Mouse (Mus musculus) limb, embryonic 11.5 days (tissue): ENCODE data around the gene Rhod. TPM values are rescaled to one million over a fixed set of nuclear protein-coding genes. Genes with fewer than 3 reads are reported as not detected.

Source experiments
- ATAC-seq: fragments of 200-750 bp; cut with Nextera tagmentation; 2 replicates; pipeline ENCODE4 v1.8.0; 2017; ENCODE audit warnings: low read depth; ENCODE audit not compliant: insufficient number of reproducible peaks, low FRiP score, low TSS enrichment
- DNase-seq: peaks from one replicate; pipeline ENCODE4 v3.0.0-alpha.2; 2015; ENCODE audit warnings: low spot score
- H3K27ac ChIP-seq: fragments of 300-500 bp; sonication (generic); replicated peaks from 2 replicates; pipeline ENCODE4 v1.5.1; 2014; ENCODE audit warnings: low read depth, mild to moderate bottlenecking, low read length
- H3K27me3 ChIP-seq: fragments of 300-500 bp; sonication (generic); 2 replicates; pipeline ENCODE4 v1.6.1; 2014; ENCODE audit warnings: mild to moderate bottlenecking, low read length, mixed read lengths; ENCODE audit not compliant: control insufficient read depth, insufficient read depth
- H3K36me3 ChIP-seq: fragments of 300-500 bp; sonication (generic); 2 replicates; pipeline ENCODE4 v1.6.1; 2014; ENCODE audit warnings: mild to moderate bottlenecking, low read length, moderate library complexity, mixed read lengths; ENCODE audit not compliant: control insufficient read depth, insufficient read depth
- H3K4me1 ChIP-seq: fragments of 300-500 bp; sonication (generic); 2 replicates; pipeline ENCODE4 v1.6.1; 2014; ENCODE audit warnings: low read length, mixed read lengths; ENCODE audit not compliant: control insufficient read depth, insufficient read depth
- H3K4me2 ChIP-seq: fragments of 300-500 bp; sonication (generic); 2 replicates; pipeline ENCODE4 v1.6.1; 2014; ENCODE audit warnings: low read depth, mild to moderate bottlenecking, moderate library complexity; ENCODE audit not compliant: severe bottlenecking
- H3K4me3 ChIP-seq: fragments of 300-500 bp; sonication (generic); 2 replicates; pipeline ENCODE4 v1.5.1; 2014; ENCODE audit warnings: low read depth, low read length
- H3K9ac ChIP-seq: fragments of 300-500 bp; sonication (generic); 2 replicates; pipeline ENCODE4 v1.6.1; 2014; ENCODE audit warnings: mild to moderate bottlenecking, low read length
- H3K9me3 ChIP-seq: fragments of 300-500 bp; sonication (generic); 2 replicates; pipeline ENCODE4 v1.6.1; 2016; ENCODE audit warnings: low read length; ENCODE audit not compliant: control insufficient read depth
- WGBS: fragments of 180-500 bp; shearing (Covaris S2); extraction: QIAGEN DNeasy Blood & Tissue Kit; methylation state at CpG from one replicate; pipeline ENCODE4 v1.1.7; 2014; 5-methylcytosine and 5-hydroxymethylcytosine counted together
- polyA plus RNA-seq: library from polyadenylated mRNA; unstranded; fragments of >200 nt; fragmentation: Nextera tagmentation; extraction: Ambion mirVana; gene quantifications from 2 replicates; pipeline ENCODE4 v1.2.1, GENCODE M21; 2014

Rhod gene
- polyA plus RNA-seq, 1 experiment from 2014 or later, result 37.3 TPM

DNA sequence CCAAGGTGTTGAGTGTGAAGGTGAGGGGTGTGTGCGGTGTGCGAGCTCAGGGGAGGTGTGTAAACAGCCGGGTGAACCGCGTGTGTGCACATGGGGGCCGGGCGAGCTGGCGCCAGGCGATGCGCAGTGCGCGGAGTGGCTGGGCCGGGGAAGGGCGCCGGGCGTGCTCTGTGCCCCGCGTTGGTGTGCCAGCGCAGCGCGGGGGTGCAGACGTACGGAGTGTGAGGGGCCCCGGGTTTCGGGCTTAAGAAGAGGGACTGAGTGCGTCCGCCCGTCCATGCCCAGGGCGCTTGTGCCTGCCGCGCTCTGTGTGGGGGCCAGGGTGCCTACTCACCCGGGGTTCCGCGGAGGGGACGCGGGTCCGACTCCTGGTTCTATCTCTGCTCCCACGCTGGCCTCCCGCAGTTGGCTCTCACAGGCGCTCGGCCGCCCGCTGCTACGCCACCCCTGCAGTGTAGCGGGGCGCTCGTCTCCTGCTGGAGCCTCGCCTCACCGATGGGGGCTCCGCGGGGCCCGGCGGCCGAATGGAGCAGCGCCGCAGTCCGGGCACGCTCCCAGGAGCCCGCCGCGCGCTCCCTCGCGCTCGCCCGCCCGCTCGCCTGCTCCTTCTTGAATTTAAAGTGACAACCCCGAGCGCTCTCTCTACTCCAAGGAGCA, 37.5 kb upstream of the Rhod start:
- no peaks in the 10 kb centered on the region for H3K9me3 ChIP-seq
- H3K27ac ChIP-seq, result no peak overlapping the region
- peak overlapping the region; percentile 92 for H3K4me2 ChIP-seq
- peak overlapping the region; percentile 41 for H3K9ac ChIP-seq
- H3K27me3 ChIP-seq, result peaks cover 31% of the 10 kb centered on the region
- DNase-seq (peak; percentile 65), ATAC-seq (peak; percentile 42; the same call in 1 of the 2 replicates)
- no peaks in the 10 kb centered on the region for H3K36me3 ChIP-seq
- peak overlapping the region; percentile 45 for H3K4me3 ChIP-seq
- whole genome bisulfite sequencing, result 0% methylated on average over 60 of the region's 70 CpGs
- H3K4me1 ChIP-seq, result 0 out of 2 replicates have a peak, but pooled peaks cover 3% of the 10 kb centered on the region

DNA sequence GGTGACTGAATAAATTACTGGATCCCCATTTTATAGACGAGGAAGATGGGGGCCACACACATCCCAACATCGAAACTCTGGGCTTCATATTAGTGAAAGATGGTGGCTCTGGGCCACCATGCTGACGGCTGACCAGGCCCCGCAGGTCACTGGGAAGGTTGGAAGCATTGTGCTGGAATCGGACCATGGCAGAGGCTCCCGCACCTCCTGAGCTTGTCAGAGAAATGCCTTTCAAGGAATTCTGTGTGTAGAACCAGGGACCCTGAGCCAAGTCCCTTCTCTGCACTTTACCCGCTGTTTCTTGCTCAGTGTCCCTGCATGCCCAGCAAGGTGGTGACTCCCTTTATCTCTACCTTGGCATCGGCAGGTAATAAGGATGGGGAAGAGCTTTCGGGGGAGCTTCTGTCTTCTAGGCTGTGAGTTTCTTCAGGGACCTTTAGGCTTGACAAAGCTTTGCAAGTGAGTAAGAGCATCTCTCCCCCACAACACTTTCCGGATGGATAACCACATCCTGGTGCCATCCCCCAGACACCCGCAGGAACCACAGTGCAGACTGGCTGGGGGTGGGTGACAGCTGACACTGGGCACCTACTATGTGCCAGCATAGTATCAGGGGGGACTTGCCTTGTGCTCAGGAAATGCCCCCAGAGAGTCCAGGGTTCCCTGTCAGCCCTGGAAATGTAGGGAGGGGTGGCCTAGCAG, 36.1 kb upstream of the Rhod start:
- H3K9me3 ChIP-seq, result no peaks in the 10 kb centered on the region
- WGBS, result 75% methylated on average over 11 of the region's 11 CpGs
- no peak overlapping the region for H3K27ac ChIP-seq
- no peak overlapping the region for H3K4me2 ChIP-seq
- DNase-seq (no peak), ATAC-seq (no peak)
- H3K9ac ChIP-seq, result no peak overlapping the region
- H3K27me3 ChIP-seq, result peaks cover 31% of the 10 kb centered on the region
- H3K4me1 ChIP-seq, result 0 out of 2 replicates have a peak, but pooled peaks cover 3% of the 10 kb centered on the region
- no peaks in the 10 kb centered on the region for H3K36me3 ChIP-seq
- H3K4me3 ChIP-seq, result no peak overlapping the region

DNA sequence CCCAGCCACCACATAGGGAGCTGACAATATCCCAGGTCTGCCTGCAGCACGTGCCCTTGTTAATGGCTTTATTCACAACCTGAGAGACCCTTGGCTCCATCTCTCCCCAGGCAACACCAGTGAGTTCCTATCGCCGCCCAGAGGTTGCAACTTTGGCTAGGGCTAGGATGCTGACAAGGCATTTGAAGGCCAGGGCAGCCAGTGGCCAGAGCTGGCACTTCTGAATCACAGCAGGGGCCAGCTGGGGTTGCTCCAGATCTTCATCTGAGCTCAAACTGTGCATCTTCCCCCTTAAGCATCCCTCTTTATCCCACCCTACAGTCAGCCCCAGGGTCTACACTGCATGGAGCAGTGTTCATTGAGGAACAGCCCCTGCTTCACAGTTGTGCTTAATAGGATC, 35.5 kb upstream of the Rhod start:
- ATAC-seq (no peak), DNase-seq (no peak)
- Histone ChIP-seq H3K27me3 (peaks cover 31% of the 10 kb centered on the region), H3K9me3 (no peaks in the 10 kb centered on the region), H3K27ac (no peak overlapping the region), H3K36me3 (no peaks in the 10 kb centered on the region), H3K4me1 (0 out of 2 replicates have a peak, but pooled peaks cover 3% of the 10 kb centered on the region), H3K9ac (no peak overlapping the region), H3K4me2 (no peak overlapping the region), H3K4me3 (no peak overlapping the region)
- 35% methylated on average over 3 of the region's 3 CpGs for WGBS

DNA sequence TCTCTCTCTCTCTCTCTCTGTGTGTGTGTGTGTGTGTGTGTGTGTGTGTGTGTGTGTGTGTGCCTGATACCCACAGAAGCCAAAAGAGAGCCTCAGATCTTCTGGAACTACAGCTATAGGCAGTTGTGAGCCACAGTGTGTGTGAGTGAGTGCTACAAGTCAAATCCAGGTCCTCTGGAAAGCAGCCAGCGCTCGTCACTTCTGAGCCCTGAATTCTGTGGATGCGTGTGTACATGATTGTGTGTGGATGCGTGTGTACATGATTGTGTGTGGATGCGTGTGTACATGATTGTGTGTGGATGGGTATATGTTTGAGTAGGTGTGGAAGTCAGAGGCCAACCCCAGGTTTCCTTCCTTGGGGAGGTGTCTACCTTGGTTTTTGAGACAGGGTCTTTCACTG, 34.3 kb upstream of the Rhod start:
- Histone ChIP-seq H3K9ac (no peak overlapping the region), H3K4me2 (no peak overlapping the region), H3K27ac (no peak overlapping the region), H3K4me1 (0 out of 2 replicates have a peak, but pooled peaks cover 3% of the 10 kb centered on the region), H3K4me3 (no peak overlapping the region), H3K9me3 (no peaks in the 10 kb centered on the region), H3K36me3 (no peaks in the 10 kb centered on the region), H3K27me3 (peaks cover 31% of the 10 kb centered on the region)
- WGBS, result 90% methylated on average over 5 of the region's 5 CpGs
- ATAC-seq, result no peak
- DNase-seq, result no peak

DNA sequence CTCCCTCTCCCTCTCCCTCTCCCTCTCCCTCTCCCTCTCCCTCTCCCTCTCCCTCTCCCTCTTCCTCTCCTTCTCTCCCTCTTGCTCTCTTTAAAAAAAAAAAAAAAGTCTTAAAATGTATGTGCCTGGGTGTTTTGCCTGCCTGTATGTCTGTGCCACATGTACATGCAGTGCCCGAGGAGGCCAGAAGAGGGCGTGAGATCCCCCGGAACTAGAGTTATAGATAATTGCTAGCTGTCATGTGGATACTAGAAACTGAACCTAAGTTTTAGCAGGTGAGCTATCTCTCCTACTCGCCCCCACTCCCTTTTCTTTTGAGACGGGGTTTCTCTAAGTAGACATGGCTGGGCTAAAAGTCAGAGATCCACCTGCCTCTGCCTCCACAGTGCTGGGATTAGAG, 29.1 kb upstream of the Rhod start:
- Histone ChIP-seq H3K27ac (no peak overlapping the region), H3K9me3 (no peaks in the 10 kb centered on the region), H3K36me3 (no peaks in the 10 kb centered on the region), H3K9ac (no peak overlapping the region), H3K4me2 (no peak overlapping the region), H3K4me1 (no peaks in the 10 kb centered on the region), H3K4me3 (no peak overlapping the region), H3K27me3 (no peaks in the 10 kb centered on the region)
- 30% methylated on average over 5 of the region's 5 CpGs for WGBS
- no peak for ATAC-seq
- DNase-seq, result peak; percentile 31

DNA sequence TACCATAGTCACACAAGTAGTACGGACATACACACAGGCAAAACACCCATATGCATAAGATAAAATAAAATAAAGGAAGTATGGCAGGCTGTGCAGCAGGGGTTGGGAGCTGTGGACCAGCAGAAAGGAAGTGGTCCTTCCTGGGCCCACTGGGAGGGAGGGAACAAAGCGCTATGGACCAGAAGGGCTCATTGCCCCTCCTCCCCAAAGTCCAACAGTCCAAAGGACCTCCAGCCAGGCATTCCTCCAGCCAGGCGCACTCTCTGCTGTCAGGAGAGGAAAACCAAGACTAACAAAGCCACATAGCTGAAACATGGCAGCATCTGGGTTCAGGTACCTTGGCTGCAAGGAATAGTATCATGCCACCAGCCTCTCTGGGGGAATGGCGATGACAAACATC, 25.4 kb upstream of the Rhod start:
- H3K9me3 ChIP-seq, result no peaks in the 10 kb centered on the region
- no peak overlapping the region for H3K4me2 ChIP-seq
- H3K36me3 ChIP-seq, result no peaks in the 10 kb centered on the region
- DNase-seq (no peak), ATAC-seq (no peak)
- WGBS, result 84% methylated on average over 4 of the region's 4 CpGs
- no peak overlapping the region for H3K4me3 ChIP-seq
- H3K4me1 ChIP-seq, result no peaks in the 10 kb centered on the region
- H3K27ac ChIP-seq, result no peak overlapping the region
- H3K27me3 ChIP-seq, result no peaks in the 10 kb centered on the region
- no peak overlapping the region for H3K9ac ChIP-seq

DNA sequence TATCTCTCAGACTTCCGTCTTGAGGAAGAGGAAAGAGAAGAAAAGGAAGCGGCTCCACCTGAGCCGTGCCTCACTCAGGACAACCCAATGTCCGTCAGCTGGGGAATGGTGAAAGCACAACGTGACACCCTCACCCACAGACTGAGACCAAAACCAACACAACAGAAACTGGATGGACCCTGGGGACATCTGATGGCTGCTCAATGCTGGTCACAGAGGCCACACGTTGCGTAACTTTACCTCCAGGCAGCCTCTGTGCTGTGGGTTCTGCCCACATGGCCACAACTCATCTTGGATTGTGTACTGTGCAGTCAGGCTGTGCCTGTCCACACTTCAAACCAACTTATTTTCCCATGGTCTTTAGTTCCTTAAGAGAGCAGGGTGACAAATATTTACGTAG, 22.7 kb upstream of the Rhod start:
- ATAC-seq (no peak), DNase-seq (no peak)
- WGBS, result 91% methylated on average over 8 of the region's 8 CpGs
- Histone ChIP-seq H3K4me1 (no peaks in the 10 kb centered on the region), H3K4me2 (no peak overlapping the region), H3K27ac (no peak overlapping the region), H3K27me3 (no peaks in the 10 kb centered on the region), H3K9me3 (no peaks in the 10 kb centered on the region), H3K4me3 (no peak overlapping the region), H3K36me3 (no peaks in the 10 kb centered on the region), H3K9ac (no peak overlapping the region)

DNA sequence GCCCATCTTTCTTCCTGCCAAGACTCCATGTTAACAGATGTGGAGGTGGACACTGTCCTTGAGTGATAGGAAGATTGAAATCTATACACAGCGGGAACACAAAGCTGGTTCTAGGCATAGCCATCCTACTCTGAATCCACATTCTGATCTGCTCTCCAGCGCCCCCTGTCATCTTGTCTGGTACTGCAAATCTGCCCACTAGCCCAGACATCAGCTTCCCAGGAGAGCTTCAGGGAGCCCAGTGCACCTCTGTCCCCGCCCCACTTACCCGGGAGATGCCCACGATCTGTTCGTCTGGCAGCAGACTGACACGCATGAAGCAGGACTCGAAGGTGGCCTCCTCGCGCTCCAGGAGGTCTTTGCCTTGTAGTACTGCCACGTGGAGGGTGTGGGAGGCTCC, 17.0 kb upstream of the Rhod start:
- Histone ChIP-seq H3K4me2 (no peak overlapping the region), H3K36me3 (no peaks in the 10 kb centered on the region), H3K4me3 (no peak overlapping the region), H3K9me3 (no peaks in the 10 kb centered on the region), H3K9ac (no peak overlapping the region), H3K27me3 (no peaks in the 10 kb centered on the region), H3K27ac (no peak overlapping the region), H3K4me1 (0 out of 2 replicates have a peak, but pooled peaks cover 2% of the 10 kb centered on the region)
- ATAC-seq (no peak; the same call in 1 of the 2 replicates), DNase-seq (peak; percentile 79)
- 10% methylated on average over 11 of the region's 11 CpGs for WGBS
